Mouse (Mus musculus) spleen, adult 2 months (tissue): ENCODE measurements around the gene Enah.

Source experiments
- CTCF ChIP-seq: fragments of 200-500 bp; IDR thresholded peaks from 2 replicates; pipeline ENCODE4 v1.5.1; 2011; ENCODE audit warnings: mild to moderate bottlenecking, inconsistent platforms; ENCODE audit not compliant: insufficient read depth, insufficient read length, insufficient replicate concordance; ENCODE audit errors: extremely low read depth
- POLR2A ChIP-seq: fragments of 200-500 bp; IDR thresholded peaks from 2 replicates; pipeline ENCODE4 v1.6.1; 2011; ENCODE audit warnings: low read depth, low read length, inconsistent platforms

GRCm38 (mm10) chr1:182048101-182048500 lies 28.3 kb upstream of the Enah start:
- no peak for TF ChIP-seq POLR2A
- TF ChIP-seq CTCF, result no peak
